Mouse (Mus musculus) E14TG2a.4 (cell line): ENCODE data around the gene Ptprc.

Experiments used
- CTCF ChIP-seq: conservative IDR thresholded peaks from 2 replicates; pipeline ENCODE4 v1.5.1; 2014; ENCODE audit warnings: low read length
- NANOG ChIP-seq: IDR thresholded peaks from 2 replicates; pipeline ENCODE4 v1.6.1; 2014; ENCODE audit warnings: borderline replicate concordance, low read length, mixed read lengths

DNA sequence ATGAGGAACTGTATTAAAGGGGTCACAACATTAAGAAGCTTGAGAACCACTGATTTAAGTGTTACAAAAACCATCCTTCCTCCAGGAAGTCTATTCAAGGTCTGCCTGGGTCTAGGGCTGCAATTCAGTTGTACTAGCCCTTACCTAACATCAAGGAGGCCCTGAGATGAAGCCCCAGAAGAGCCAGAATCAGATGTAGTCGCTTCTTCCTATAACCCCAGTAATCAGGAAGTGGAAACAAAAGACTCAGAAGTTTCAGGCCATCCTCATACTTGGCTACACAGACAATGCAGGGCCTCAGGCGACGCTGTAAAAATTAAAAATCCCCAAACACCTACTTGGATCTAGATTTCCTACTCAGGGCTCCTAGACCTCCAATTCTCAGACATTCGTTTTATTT, 37.8 kb downstream of the Ptprc start:
- no peak for TF ChIP-seq CTCF
- no peak for TF ChIP-seq NANOG
